Mouse (Mus musculus) erythroid progenitor cell, adult 5-6 weeks (primary cell): ENCODE data around the gene Atp5g2. TPM values are rescaled to one million over a fixed set of nuclear protein-coding genes. Genes with fewer than 3 reads are reported as not detected.

ENCODE experiments used
- ATAC-seq: replicated peaks from 2 replicates; pipeline ENCODE4 v1.8.0; 2016; ENCODE audit warnings: moderate number of reproducible peaks, mild to moderate bottlenecking, moderate TSS enrichment, inconsistent platforms; ENCODE audit not compliant: poor library complexity, low FRiP score, severe bottlenecking
- total RNA-seq, 2 experiments: library from RNA; stranded (forward) in 1 of 2; stranded (reverse) in 1 of 2; fragments of 150-400 nt in 1 of 2; fragments of 186-747, 209-891 nt in 1 of 2; gene quantifications; 2 replicates each; pipeline versions ENCODE4 v1.2.3 to v1.2.4; 2015 to 2017; ENCODE audit warnings: low replicate concordance in 2 of 2

Gene Atp5g2
- total RNA-seq, 2 experiments from 2014 or later: 10.5 to 31.2 TPM

- no peak for ATAC-seq
Measured at GRCm38 (mm10) chr15:102616174-102616573, 56.0 kb downstream of the Atp5g2 start.

GRCm38 (mm10) chr15:102614224-102614623, 57.9 kb downstream of the Atp5g2 start:
- ATAC-seq: no peak

- ATAC-seq: no peak
Measured at GRCm38 (mm10) chr15:102612966-102613365, 59.2 kb downstream of the Atp5g2 start.

Other genes starting within 250 kb of the Atp5g2 start
- gene Amhr2, start 227.0 kb downstream of the Atp5g2 start, total RNA-seq (2015; ENCODE audit: low replicate concordance): not detected in 2 replicates
- 3.6 TPM in 1 of 2 replicates, not detected in the other for gene Amhr2, start 227.0 kb downstream of the Atp5g2 start, total RNA-seq (2017; ENCODE audit: low replicate concordance)
- 45.4 and 56.6 TPM in 2 replicates for gene Prr13, start 213.3 kb downstream of the Atp5g2 start, total RNA-seq (2015; ENCODE audit: low replicate concordance)
- gene Prr13, start 213.3 kb downstream of the Atp5g2 start, total RNA-seq (2017; ENCODE audit: low replicate concordance): 18.6 and 49.4 TPM in 2 replicates
- gene Pcbp2, start 201.8 kb downstream of the Atp5g2 start, total RNA-seq (2015; ENCODE audit: low replicate concordance): 405 and 484 TPM in 2 replicates
- gene Pcbp2, start 201.8 kb downstream of the Atp5g2 start, total RNA-seq (2017; ENCODE audit: low replicate concordance): 185 and 238 TPM in 2 replicates
- gene Gm10337, start 168.6 kb downstream of the Atp5g2 start, total RNA-seq (2015; ENCODE audit: low replicate concordance): not detected in 2 replicates
- not detected in 2 replicates for gene Gm10337, start 168.6 kb downstream of the Atp5g2 start, total RNA-seq (2017; ENCODE audit: low replicate concordance)
- gene Map3k12, start 155.3 kb downstream of the Atp5g2 start, total RNA-seq (2015; ENCODE audit: low replicate concordance): 0.72 TPM in 1 of 2 replicates, not detected in the other
- 2.6 TPM in 1 of 2 replicates, not detected in the other for gene Map3k12, start 155.3 kb downstream of the Atp5g2 start, total RNA-seq (2017; ENCODE audit: low replicate concordance)
- 11.5 and 19.7 TPM in 2 replicates for gene Tarbp2, start 154.2 kb downstream of the Atp5g2 start, total RNA-seq (2015; ENCODE audit: low replicate concordance)
- gene Tarbp2, start 154.2 kb downstream of the Atp5g2 start, total RNA-seq (2017; ENCODE audit: low replicate concordance): 11.9 and 20.4 TPM in 2 replicates
- gene Npff, start 147.4 kb downstream of the Atp5g2 start, total RNA-seq (2015; ENCODE audit: low replicate concordance): 9.2 and 12.6 TPM in 2 replicates
- gene Npff, start 147.4 kb downstream of the Atp5g2 start, total RNA-seq (2017; ENCODE audit: low replicate concordance): 3.3 TPM in 1 of 2 replicates, not detected in the other
- gene Gm28047, start 47.3 kb downstream of the Atp5g2 start, total RNA-seq (2015; ENCODE audit: low replicate concordance): not detected in 2 replicates
- gene Gm28047, start 47.3 kb downstream of the Atp5g2 start, total RNA-seq (2017; ENCODE audit: low replicate concordance): not detected in 2 replicates
- 55.5 and 93.1 TPM in 2 replicates for gene Atf7, start 46.9 kb downstream of the Atp5g2 start, total RNA-seq (2015; ENCODE audit: low replicate concordance)
- gene Atf7, start 46.9 kb downstream of the Atp5g2 start, total RNA-seq (2017; ENCODE audit: low replicate concordance): 16.9 and 19.4 TPM in 2 replicates
- gene Calcoco1, start 49.8 kb upstream of the Atp5g2 start, total RNA-seq (2015; ENCODE audit: low replicate concordance): 17.6 and 21.6 TPM in 2 replicates
- 34.1 and 40.8 TPM in 2 replicates for gene Calcoco1, start 49.8 kb upstream of the Atp5g2 start, total RNA-seq (2017; ENCODE audit: low replicate concordance)
- gene Hoxc13, start 248.8 kb upstream of the Atp5g2 start, total RNA-seq (2015; ENCODE audit: low replicate concordance): not detected in 2 replicates
- gene Hoxc13, start 248.8 kb upstream of the Atp5g2 start, total RNA-seq (2017; ENCODE audit: low replicate concordance): not detected in 2 replicates